Mouse (Mus musculus) intestine, embryonic 14.5 days (tissue): ENCODE data around the gene Ror2. TPM values are rescaled to one million over a fixed set of nuclear protein-coding genes. Genes with fewer than 3 reads are reported as not detected.
A peak's percentile ranks its signal among the peaks of the same experiment; 100 is the strongest.

Experiments
- ATAC-seq: fragments of 200-750 bp; cut with Nextera tagmentation; replicated peaks from 2 replicates; pipeline ENCODE4 v1.8.0; 2017; ENCODE audit warnings: low read depth, moderate number of reproducible peaks, moderate TSS enrichment, moderate library complexity; ENCODE audit not compliant: low FRiP score, low TSS enrichment
- DNase-seq: peaks from one replicate; pipeline ENCODE4 v3.0.0-alpha.2; 2018; ENCODE audit warnings: low spot score
- H3K27ac ChIP-seq: fragments of 300-500 bp; sonication (generic); 2 replicates; pipeline ENCODE4 v1.5.1; 2014; ENCODE audit warnings: low read depth, mild to moderate bottlenecking, control low read depth
- H3K27me3 ChIP-seq: fragments of 300-500 bp; sonication (generic); replicated peaks from 2 replicates; pipeline ENCODE4 v1.6.1; 2014; ENCODE audit warnings: low read length, control low read depth; ENCODE audit not compliant: control insufficient read depth, insufficient read depth
- H3K36me3 ChIP-seq: fragments of 300-500 bp; sonication (generic); 2 replicates; pipeline ENCODE4 v1.6.1; 2014; ENCODE audit warnings: low read length, control low read depth; ENCODE audit not compliant: control insufficient read depth, insufficient read depth
- H3K4me1 ChIP-seq: fragments of 300-500 bp; sonication (generic); replicated peaks from 2 replicates; pipeline ENCODE4 v1.6.1; 2014; ENCODE audit warnings: low read length, control low read depth, mixed read lengths; ENCODE audit not compliant: control insufficient read depth, insufficient read depth
- H3K4me2 ChIP-seq: fragments of 300-500 bp; sonication (generic); 2 replicates; pipeline ENCODE4 v1.6.1; 2014; ENCODE audit warnings: low read length
- H3K4me3 ChIP-seq: fragments of 300-500 bp; sonication (generic); 2 replicates; pipeline ENCODE4 v1.5.1; 2014; ENCODE audit warnings: low read depth, low read length, control low read depth, mixed read lengths
- H3K9ac ChIP-seq: fragments of 300-500 bp; sonication (generic); 2 replicates; pipeline ENCODE4 v1.6.1; 2014; ENCODE audit warnings: mild to moderate bottlenecking, low read length
- H3K9me3 ChIP-seq: fragments of 300-500 bp; sonication (generic); 2 replicates; pipeline ENCODE4 v1.6.1; 2016; ENCODE audit warnings: low read length, control low read depth; ENCODE audit not compliant: control insufficient read depth
- WGBS: fragments of 180-500 bp; shearing (Covaris S2); extraction: QIAGEN DNeasy Blood & Tissue Kit; methylation state at CpG from one replicate; pipeline ENCODE4 v1.1.7; 2014; 5-methylcytosine and 5-hydroxymethylcytosine counted together
- polyA plus RNA-seq: library from polyadenylated mRNA; unstranded; fragments of >200 nt; fragmentation: Nextera tagmentation; extraction: Ambion mirVana; gene quantifications from 2 replicates; pipeline ENCODE4 v1.2.1, GENCODE M21; 2014

The Ror2 gene
- polyA plus RNA-seq, 1 experiment from 2014 or later, result 18.5 TPM

DNA sequence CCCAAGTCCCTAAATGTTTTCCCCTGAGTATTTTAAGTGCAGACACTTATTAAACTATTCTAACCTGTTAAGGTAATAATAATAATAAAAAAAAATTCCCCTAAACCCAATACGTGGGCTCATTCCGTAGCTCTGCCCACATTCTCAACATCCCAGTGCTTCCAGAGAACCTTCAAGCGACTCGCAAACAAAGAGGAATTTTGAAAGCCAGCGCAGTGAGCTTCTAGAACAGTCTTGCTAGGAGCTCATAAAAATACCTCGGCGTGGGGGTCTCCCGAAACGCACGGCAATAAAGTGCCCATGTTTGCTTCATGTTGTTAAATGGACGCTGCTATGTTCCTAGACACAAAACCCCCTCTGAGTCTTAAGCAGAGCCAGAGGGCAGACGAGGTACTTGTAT is 32.7 kb downstream of the Ror2 start:
- H3K9ac ChIP-seq, result no peak overlapping the region
- no peak for ATAC-seq
- 63% methylated on average over 12 of the region's 12 CpGs for WGBS

GRCm38 (mm10) chr13:53248586-53249401 is 37.1 kb downstream of the Ror2 start:
- peak overlapping the region; percentile 87 for H3K27ac ChIP-seq
- H3K4me1 ChIP-seq, result peaks cover 59% of the 10 kb centered on the region
- no peak overlapping the region for H3K4me3 ChIP-seq
- WGBS, result 24% methylated on average over 24 of the region's 24 CpGs
- DNase-seq (peak; percentile 76), ATAC-seq (peak; percentile 66)
- no peaks in the 10 kb centered on the region for H3K27me3 ChIP-seq
- H3K9me3 ChIP-seq, result no peaks in the 10 kb centered on the region
- H3K4me2 ChIP-seq, result peak overlapping the region; percentile 37
- H3K36me3 ChIP-seq, result no peaks in the 10 kb centered on the region
- no peak overlapping the region for H3K9ac ChIP-seq

More for the DNA sequence above, 32.7 kb downstream of the Ror2 start:
- no peaks in the 10 kb centered on the region for H3K36me3 ChIP-seq
- no peak overlapping the region for H3K4me3 ChIP-seq
- no peak overlapping the region for H3K27ac ChIP-seq
- no peak overlapping the region for H3K4me2 ChIP-seq
- H3K27me3 ChIP-seq, result no peaks in the 10 kb centered on the region
- H3K9me3 ChIP-seq, result no peaks in the 10 kb centered on the region
- H3K4me1 ChIP-seq, result peaks cover 47% of the 10 kb centered on the region
- no peak for DNase-seq

- no peaks in the 10 kb centered on the region for H3K27me3 ChIP-seq
- no peak overlapping the region for H3K9ac ChIP-seq
- no peaks in the 10 kb centered on the region for H3K36me3 ChIP-seq
- no peaks in the 10 kb centered on the region; the same call in 1 of the 2 replicates for H3K9me3 ChIP-seq
- peak overlapping the region; percentile 87 for H3K27ac ChIP-seq
- no peak overlapping the region for H3K4me3 ChIP-seq
- peak overlapping the region; percentile 37; the same call in 1 of the 2 replicates for H3K4me2 ChIP-seq
- ATAC-seq (no peak; the same call in 1 of the 2 replicates), DNase-seq (no peak)
- WGBS, result 34% methylated on average over 6 of the region's 6 CpGs
- H3K4me1 ChIP-seq, result peaks cover 65% of the 10 kb centered on the region
Observed at GRCm38 (mm10) chr13:53248080-53248479, 37.8 kb downstream of the Ror2 start.

- peak; percentile 52 for ATAC-seq
- Histone ChIP-seq H3K4me1 (peaks cover 65% of the 10 kb centered on the region), H3K27ac (peak overlapping the region; percentile 87; the same call in 1 of the 2 replicates)
Observed at GRCm38 (mm10) chr13:53247175-53247574, 38.7 kb downstream of the Ror2 start.

DNA sequence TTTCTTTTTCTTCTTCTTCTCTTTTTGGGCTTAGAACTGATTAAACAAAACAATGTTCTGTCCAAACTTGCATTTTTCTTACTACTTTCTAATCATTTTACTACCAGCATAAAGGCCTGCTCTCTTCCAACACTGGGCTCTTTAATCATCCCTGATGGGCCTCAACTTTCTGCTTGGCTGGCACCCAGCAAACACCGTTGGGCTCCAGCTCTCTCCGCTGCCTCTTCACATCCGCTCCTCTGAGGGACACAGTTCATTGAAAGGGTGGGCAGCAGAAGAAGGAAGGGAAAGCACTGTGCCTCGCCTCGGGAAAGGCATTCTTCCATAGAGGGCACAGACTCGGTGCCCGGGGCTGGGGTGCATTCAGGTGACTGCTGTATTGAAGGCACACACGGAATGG is 41.8 kb downstream of the Ror2 start:
- ATAC-seq (no peak), DNase-seq (no peak)
- H3K4me1 ChIP-seq, result peaks cover 54% of the 10 kb centered on the region
- 55% methylated on average over 8 of the region's 8 CpGs for WGBS
- no peak overlapping the region for H3K9ac ChIP-seq
- no peak overlapping the region for H3K4me2 ChIP-seq
- H3K36me3 ChIP-seq, result no peaks in the 10 kb centered on the region
- no peak overlapping the region for H3K4me3 ChIP-seq
- no peaks in the 10 kb centered on the region for H3K27me3 ChIP-seq
- peak overlapping the region; percentile 5; the same call in 1 of the 2 replicates for H3K27ac ChIP-seq
- H3K9me3 ChIP-seq, result peaks cover 14% of the 10 kb centered on the region

More at GRCm38 (mm10) chr13:53247175-53247574, 38.7 kb downstream of the Ror2 start:
- DNase-seq, result no peak
- Histone ChIP-seq H3K9me3 (peaks cover 6% of the 10 kb centered on the region), H3K4me2 (no peak overlapping the region), H3K4me3 (no peak overlapping the region), H3K9ac (no peak overlapping the region), H3K36me3 (no peaks in the 10 kb centered on the region), H3K27me3 (no peaks in the 10 kb centered on the region)
- WGBS, result 44% methylated on average over 6 of the region's 6 CpGs

DNA sequence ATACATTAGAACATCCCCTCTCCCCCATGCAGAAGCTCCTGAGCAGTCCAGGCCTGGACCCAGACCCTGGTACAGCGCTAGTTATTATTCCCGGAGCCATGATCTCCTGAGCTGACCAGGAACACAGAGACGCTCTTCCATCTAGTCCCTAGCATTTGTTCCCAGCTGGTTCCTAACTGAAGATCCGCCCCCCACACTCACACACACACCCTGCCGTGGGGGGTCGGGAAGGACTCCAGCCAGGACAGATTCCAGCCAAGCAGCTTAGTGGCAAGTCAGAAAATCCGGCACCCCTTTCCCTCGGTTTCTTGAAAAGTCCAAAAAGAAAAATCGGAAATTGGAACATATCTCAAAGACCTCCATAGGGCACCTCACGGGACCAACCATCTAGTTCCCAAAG is 48.5 kb downstream of the Ror2 start:
- peak overlapping the region; percentile 67; the same call in 1 of the 2 replicates for H3K27ac ChIP-seq
- 54% methylated on average over 10 of the region's 10 CpGs for WGBS

DNA sequence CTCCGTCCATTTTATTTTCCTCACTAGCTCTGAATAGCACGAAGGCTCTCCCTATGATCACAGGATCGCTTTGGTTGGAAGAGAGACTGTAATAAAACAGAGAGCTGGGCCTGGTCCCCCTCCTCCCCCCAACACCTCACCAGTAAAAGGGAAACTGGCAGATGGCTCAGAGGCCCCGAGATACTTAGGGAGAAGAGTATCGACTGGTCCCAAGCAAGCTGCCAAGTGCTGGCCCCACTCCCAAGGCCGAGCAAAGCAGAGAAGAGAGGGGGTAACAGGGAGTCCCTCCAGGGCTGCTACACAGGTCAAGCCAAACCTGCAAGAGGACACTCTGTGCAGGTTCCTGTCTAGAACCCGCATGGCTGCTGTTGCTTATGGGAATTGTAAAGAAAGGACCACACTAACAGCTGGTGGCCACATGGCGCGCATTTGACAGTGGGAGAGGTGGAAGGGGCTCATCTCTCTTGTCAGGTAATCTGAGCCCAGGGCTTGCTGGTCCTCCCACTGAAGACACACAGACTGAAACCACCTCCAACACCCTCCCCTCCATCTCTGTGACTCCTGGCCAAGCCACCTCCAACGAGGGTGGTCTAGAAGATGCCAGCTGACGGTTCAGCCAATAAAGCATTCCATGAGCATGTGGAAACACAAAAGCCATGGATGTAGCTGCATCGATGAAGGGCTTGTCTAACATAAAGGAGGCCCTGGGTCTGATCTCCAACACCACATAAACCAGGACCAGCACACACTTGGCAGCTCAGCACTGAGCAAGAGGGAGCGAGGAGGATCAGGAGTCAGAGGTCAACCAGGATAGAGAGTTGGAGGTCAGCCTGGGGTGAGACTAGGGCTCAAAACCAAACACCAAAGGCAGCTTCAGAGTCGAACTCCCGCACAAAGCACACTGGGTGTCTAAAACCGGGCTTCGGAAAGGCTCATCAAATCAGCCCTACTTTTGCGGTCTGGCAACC is 49.2 kb downstream of the Ror2 start:
- Histone ChIP-seq H3K9ac (0 out of 2 replicates have a peak overlapping the region, but pooled peaks have one; percentile 2), H3K4me2 (peak overlapping the region; percentile 29), H3K27me3 (no peaks in the 10 kb centered on the region), H3K9me3 (0 out of 2 replicates have a peak, but pooled peaks cover 8% of the 10 kb centered on the region), H3K27ac (peak overlapping the region; percentile 67), H3K4me1 (peaks cover 61% of the 10 kb centered on the region), H3K4me3 (no peak overlapping the region), H3K36me3 (no peaks in the 10 kb centered on the region)
- DNase-seq, result peak; percentile 73
- ATAC-seq, result 0 out of 2 replicates have a peak, but pooled peaks have one; percentile 15
- 25% methylated on average over 18 of the region's 18 CpGs for WGBS

More for the DNA sequence above, 48.5 kb downstream of the Ror2 start:
- Histone ChIP-seq H3K9me3 (peaks cover 9% of the 10 kb centered on the region), H3K27me3 (no peaks in the 10 kb centered on the region), H3K36me3 (no peaks in the 10 kb centered on the region), H3K4me2 (no peak overlapping the region), H3K4me3 (no peak overlapping the region), H3K9ac (no peak overlapping the region), H3K4me1 (peaks cover 54% of the 10 kb centered on the region)
- no peak for DNase-seq
- no peak for ATAC-seq

DNA sequence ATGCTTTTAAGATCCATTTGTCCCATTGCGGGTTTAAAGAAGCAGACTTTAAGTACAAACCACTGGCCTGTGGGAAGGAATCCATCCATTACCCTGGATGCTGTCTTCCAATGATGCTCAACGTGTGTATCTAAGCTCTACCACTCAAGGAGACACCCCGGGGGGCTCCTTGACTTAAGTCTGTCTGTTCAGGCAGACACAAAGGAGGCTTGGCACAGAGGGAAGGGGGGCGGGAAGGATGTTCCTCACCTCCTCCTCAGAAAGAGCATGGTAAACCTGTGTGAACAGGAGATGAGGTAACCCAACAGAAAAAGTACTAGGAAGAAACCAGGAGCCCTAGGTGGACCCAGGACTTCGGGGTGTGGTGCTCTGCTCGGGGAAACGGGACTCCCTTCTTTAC is 50.0 kb downstream of the Ror2 start:
- H3K9ac ChIP-seq, result 0 out of 2 replicates have a peak overlapping the region, but pooled peaks have one; percentile 2
- H3K4me3 ChIP-seq, result no peak overlapping the region
- 0 out of 2 replicates have a peak overlapping the region, but pooled peaks have one; percentile 67 for H3K27ac ChIP-seq
- WGBS, result 23% methylated on average over 7 of the region's 7 CpGs
- no peaks in the 10 kb centered on the region for H3K36me3 ChIP-seq
- H3K9me3 ChIP-seq, result 0 out of 2 replicates have a peak, but pooled peaks cover under 1% of the 10 kb centered on the region
- no peaks in the 10 kb centered on the region for H3K27me3 ChIP-seq
- no peak for DNase-seq
- H3K4me1 ChIP-seq, result peaks cover 69% of the 10 kb centered on the region
- peak overlapping the region; percentile 29; the same call in 1 of the 2 replicates for H3K4me2 ChIP-seq
- no peak for ATAC-seq
